Mouse (Mus musculus): ENCODE data around the gene Kctd21. TPM values are rescaled to one million over a fixed set of nuclear protein-coding genes. Genes with fewer than 3 reads are reported as not detected.

Kctd21 gene
- polyA plus RNA-seq, 1 experiment from 2014 or later: 4.0 TPM

- Histone ChIP-seq H3K4me3 (no peak overlapping the region), H3K4me1 (peaks cover 9% of the 10 kb centered on the region), H3K9me3 (no peaks in the 10 kb centered on the region), H3K27me3 (replicated peaks; ENCODE audit: low read depth, poor library complexity, severe bottlenecking) (no peaks in the 10 kb centered on the region), H3K36me3 (replicated peaks) (no peaks in the 10 kb centered on the region), H3K27ac (replicated peaks) (no peak overlapping the region)
- 84% methylated on average over 2 of the region's 2 CpGs for WGBS
- DNase-seq (ENCODE audit: low spot score): no peak
These were observed 12.5 kb downstream of the Kctd21 start for GRCm38 (mm10) chr7:97344655-97345054.

DNA sequence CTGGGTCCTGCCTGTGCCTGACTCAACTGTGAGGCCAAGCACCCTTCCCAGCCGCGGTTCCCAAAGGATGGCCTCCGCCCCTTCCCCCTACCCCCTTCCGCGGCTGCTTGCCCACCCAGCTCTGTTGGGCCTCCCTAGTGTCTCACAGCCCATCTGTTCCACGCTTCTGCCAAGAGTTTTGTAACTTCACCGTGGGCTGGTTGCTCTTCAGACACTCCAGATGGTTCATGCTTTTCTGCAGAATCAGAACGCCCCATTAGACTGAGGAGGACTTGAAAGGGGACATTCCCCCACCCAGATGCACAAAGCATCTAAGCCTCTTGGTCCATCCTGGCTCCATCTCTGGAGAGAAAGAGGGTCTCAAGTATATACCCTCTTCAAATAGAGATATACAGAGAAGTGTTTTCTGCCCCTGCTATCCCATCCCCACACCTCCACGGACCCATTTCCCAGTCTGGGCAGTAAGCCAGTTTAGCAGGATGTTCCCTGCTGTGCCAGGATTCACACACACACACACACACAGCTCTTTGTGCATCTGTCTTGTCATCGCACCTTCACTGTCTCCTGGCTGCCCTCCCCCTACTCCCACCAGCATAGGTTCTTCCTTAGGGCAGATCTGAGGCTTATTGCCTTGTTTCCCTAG, 13.2 kb downstream of the Kctd21 start:
- H3K27me3 ChIP-seq (replicated peaks; ENCODE audit: low read depth, poor library complexity, severe bottlenecking): no peaks in the 10 kb centered on the region
- no peaks in the 10 kb centered on the region for H3K9me3 ChIP-seq
- peaks cover 9% of the 10 kb centered on the region for H3K4me1 ChIP-seq
- no peak for DNase-seq (ENCODE audit: low spot score)
- H3K36me3 ChIP-seq (replicated peaks): no peaks in the 10 kb centered on the region
- no peak overlapping the region for H3K4me3 ChIP-seq
- WGBS: 69% methylated on average over 10 of the region's 10 CpGs
- no peak overlapping the region for H3K27ac ChIP-seq (replicated peaks)

GRCm38 (mm10) chr7:97346111-97346821, 14.1 kb downstream of the Kctd21 start:
- no peaks in the 10 kb centered on the region for H3K27me3 ChIP-seq (replicated peaks; ENCODE audit: low read depth, poor library complexity, severe bottlenecking)
- WGBS: 79% methylated on average over 9 of the region's 9 CpGs

DNA sequence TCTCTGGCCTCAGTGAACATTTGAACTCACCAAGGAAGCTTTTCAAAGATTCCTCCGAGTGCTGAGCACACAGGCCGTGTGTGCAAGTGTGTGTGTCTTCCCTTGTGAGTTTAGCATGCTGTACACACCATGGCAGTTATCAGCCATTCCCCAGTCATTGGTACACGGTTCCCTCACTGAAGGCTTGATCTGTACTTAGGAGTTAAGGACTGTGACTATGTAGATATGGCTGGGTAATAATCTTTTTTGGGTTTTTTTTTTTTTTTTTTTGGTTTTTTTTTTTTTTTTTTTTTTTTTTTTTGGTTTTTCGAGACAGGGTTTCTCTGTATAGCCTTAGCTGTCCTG, 14.7 kb downstream of the Kctd21 start:
- no peak overlapping the region for H3K4me3 ChIP-seq
- no peaks in the 10 kb centered on the region for H3K9me3 ChIP-seq
- WGBS: 92% methylated on average over 3 of the region's 4 CpGs
- H3K4me1 ChIP-seq: 0 out of 2 replicates have a peak, but pooled peaks cover 5% of the 10 kb centered on the region
- H3K27ac ChIP-seq (replicated peaks): no peak overlapping the region
- DNase-seq (ENCODE audit: low spot score): no peak
- H3K36me3 ChIP-seq (replicated peaks): no peaks in the 10 kb centered on the region
- no peaks in the 10 kb centered on the region for H3K27me3 ChIP-seq (replicated peaks; ENCODE audit: low read depth, poor library complexity, severe bottlenecking)

More at GRCm38 (mm10) chr7:97346111-97346821, 14.1 kb downstream of the Kctd21 start:
- no peak for DNase-seq (ENCODE audit: low spot score)
- H3K27ac ChIP-seq (replicated peaks): no peak overlapping the region
- no peak overlapping the region for H3K4me3 ChIP-seq
- H3K9me3 ChIP-seq: no peaks in the 10 kb centered on the region
- H3K4me1 ChIP-seq: peaks cover 8% of the 10 kb centered on the region
- no peaks in the 10 kb centered on the region for H3K36me3 ChIP-seq (replicated peaks)

DNA sequence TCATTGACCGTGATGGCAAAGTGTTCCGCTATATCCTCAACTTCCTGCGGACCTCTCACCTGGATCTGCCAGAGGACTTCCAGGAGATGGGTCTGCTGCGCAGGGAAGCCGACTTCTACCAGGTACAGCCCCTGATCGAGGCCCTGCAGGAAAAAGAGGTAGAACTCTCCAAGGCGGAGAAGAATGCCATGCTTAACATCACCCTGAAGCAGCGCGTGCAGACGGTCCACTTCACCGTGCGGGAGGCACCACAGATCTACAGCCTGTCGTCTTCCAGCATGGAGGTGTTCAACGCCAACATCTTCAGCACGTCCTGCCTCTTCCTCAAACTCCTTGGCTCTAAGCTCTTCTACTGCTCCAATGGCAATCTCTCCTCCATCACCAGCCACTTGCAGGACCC, 15.3 kb downstream of the Kctd21 start:
- Histone ChIP-seq H3K4me1 (0 out of 2 replicates have a peak, but pooled peaks cover 5% of the 10 kb centered on the region), H3K36me3 (replicated peaks) (no peaks in the 10 kb centered on the region), H3K27me3 (replicated peaks; ENCODE audit: low read depth, poor library complexity, severe bottlenecking) (no peaks in the 10 kb centered on the region), H3K27ac (replicated peaks) (no peak overlapping the region), H3K4me3 (no peak overlapping the region), H3K9me3 (no peaks in the 10 kb centered on the region)
- no peak for DNase-seq (ENCODE audit: low spot score)
- 94% methylated on average over 15 of the region's 15 CpGs for WGBS

DNA sequence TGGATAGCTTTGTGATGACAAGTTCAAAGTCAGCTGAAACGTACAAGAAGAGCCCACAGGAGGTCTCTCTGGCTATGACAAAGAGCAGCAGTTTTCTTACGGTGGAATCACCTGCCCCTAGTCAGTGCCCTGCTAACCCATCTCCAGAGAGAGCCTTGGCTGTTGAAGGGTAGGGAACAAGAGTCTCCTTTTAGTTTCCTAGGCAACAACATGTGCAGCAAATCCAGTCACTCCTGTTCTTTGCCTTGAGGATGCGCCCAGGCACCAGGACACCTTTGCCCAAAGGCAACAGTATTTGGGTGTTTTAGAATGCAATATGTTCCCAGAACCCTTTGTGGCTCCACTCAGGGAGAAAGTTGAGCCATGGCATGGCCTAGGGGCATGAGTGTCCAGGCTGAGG, 16.2 kb downstream of the Kctd21 start:
- Histone ChIP-seq H3K9me3 (no peaks in the 10 kb centered on the region), H3K27me3 (replicated peaks; ENCODE audit: low read depth, poor library complexity, severe bottlenecking) (no peaks in the 10 kb centered on the region), H3K36me3 (replicated peaks) (no peaks in the 10 kb centered on the region), H3K4me1 (0 out of 2 replicates have a peak, but pooled peaks cover 5% of the 10 kb centered on the region), H3K27ac (replicated peaks) (no peak overlapping the region), H3K4me3 (no peak overlapping the region)
- WGBS: 82% methylated on average over 3 of the region's 3 CpGs
- no peak for DNase-seq (ENCODE audit: low spot score)

DNA sequence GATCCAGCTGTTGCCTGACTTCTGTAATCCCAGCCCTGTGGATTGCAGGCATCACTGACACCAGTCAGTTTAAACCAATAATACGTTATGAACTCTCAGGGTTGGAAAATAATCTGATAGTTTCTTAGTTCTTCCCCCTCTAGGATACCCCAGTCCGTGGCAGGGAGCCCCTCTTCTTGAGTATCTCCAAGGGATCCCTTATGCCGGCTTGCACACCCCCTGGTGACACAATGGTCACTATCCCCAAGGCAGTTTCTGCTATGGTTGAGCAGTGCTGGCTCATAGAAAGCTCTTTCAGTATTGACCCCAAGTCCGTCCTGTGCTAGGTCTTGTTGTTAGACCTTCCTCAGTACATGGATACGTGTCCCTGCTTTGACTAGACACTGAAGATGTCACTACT, 16.7 kb downstream of the Kctd21 start:
- no peak overlapping the region for H3K27ac ChIP-seq (replicated peaks)
- DNase-seq (ENCODE audit: low spot score): no peak
- WGBS: 82% methylated on average over 5 of the region's 5 CpGs
- H3K9me3 ChIP-seq: no peaks in the 10 kb centered on the region
- H3K4me3 ChIP-seq: no peak overlapping the region
- H3K27me3 ChIP-seq (replicated peaks; ENCODE audit: low read depth, poor library complexity, severe bottlenecking): no peaks in the 10 kb centered on the region
- H3K36me3 ChIP-seq (replicated peaks): no peaks in the 10 kb centered on the region
- 0 out of 2 replicates have a peak, but pooled peaks cover 2% of the 10 kb centered on the region for H3K4me1 ChIP-seq

DNA sequence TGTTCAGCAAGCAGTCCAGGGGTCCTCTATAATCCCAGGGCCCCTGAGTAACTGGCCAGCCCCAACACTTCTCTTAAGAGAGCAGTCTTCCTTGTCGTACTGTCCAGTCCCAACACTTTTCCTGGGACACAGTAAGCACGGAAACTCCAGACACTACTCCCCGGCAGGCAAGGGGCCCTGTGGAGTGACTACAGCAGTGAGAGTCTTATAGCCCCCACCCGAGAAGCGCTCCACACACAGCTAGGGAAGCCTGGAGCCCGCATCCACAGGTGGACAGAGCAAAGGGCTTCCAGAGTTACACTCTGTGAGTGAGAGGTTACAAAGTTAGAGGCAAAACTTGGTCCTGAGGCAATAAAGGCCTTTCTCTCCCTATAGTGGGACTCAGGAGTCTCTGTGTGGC, 17.3 kb downstream of the Kctd21 start:
- Histone ChIP-seq H3K9me3 (no peaks in the 10 kb centered on the region), H3K4me3 (no peak overlapping the region), H3K27ac (replicated peaks) (no peak overlapping the region), H3K4me1 (0 out of 2 replicates have a peak, but pooled peaks cover 2% of the 10 kb centered on the region), H3K27me3 (replicated peaks; ENCODE audit: low read depth, poor library complexity, severe bottlenecking) (no peaks in the 10 kb centered on the region), H3K36me3 (replicated peaks) (no peaks in the 10 kb centered on the region)
- no peak for DNase-seq (ENCODE audit: low spot score)
- WGBS: 88% methylated on average over 6 of the region's 6 CpGs

DNA sequence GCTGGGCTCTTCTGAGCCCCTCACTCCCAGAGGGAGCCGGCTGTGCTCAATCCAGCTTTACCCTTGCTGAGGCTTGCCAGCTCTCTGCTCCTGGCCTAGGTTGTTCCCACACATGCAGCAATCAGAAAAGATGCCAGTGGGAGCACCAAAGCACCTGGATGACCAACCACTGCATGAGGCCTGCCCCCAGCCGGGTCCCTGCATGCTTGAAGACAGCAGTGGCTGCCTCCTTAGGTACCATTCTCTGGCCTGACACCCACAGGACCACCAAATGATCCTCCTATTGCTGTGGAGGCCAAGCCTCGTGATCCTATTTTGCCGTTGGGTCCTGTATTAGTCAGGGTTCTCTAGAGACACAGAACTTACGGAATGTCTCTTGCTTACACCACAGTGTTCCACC, 18.8 kb downstream of the Kctd21 start:
- DNase-seq (ENCODE audit: low spot score): no peak
- H3K27ac ChIP-seq (replicated peaks): no peak overlapping the region
- WGBS: 89% methylated on average over 5 of the region's 5 CpGs
- no peak overlapping the region for H3K4me3 ChIP-seq
- no peaks in the 10 kb centered on the region for H3K36me3 ChIP-seq (replicated peaks)
- 0 out of 2 replicates have a peak, but pooled peaks cover 6% of the 10 kb centered on the region for H3K4me1 ChIP-seq
- no peaks in the 10 kb centered on the region for H3K27me3 ChIP-seq (replicated peaks; ENCODE audit: low read depth, poor library complexity, severe bottlenecking)
- H3K9me3 ChIP-seq: no peaks in the 10 kb centered on the region

GRCm38 (mm10) chr7:97351792-97352513, 19.8 kb downstream of the Kctd21 start:
- Histone ChIP-seq H3K27ac (replicated peaks) (no peak overlapping the region), H3K4me1 (0 out of 2 replicates have a peak, but pooled peaks cover 4% of the 10 kb centered on the region), H3K27me3 (replicated peaks; ENCODE audit: low read depth, poor library complexity, severe bottlenecking) (no peaks in the 10 kb centered on the region), H3K9me3 (no peaks in the 10 kb centered on the region), H3K36me3 (replicated peaks) (no peaks in the 10 kb centered on the region), H3K4me3 (no peak overlapping the region)
- DNase-seq (ENCODE audit: low spot score): no peak
- WGBS: 87% methylated on average over 11 of the region's 11 CpGs

DNA sequence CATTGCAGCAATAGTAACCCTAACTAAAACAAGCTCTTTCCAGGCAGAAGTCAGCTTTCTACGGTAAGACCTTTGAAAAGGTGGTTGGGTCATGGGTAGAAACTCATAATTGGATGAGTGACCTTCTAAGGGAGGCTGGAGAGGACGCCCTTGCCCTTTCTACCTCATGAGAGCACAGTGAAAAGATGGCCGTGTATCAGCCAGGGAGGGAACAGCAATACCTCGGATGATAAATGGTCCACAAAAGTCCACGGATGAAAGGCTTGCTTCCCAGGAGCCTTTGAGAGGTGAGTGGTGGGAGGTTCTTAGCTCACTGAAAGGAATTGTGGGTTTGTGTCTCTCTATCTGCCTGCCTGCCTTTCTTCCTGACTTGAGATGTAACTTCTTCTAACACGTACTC, 21.2 kb downstream of the Kctd21 start:
- 0 out of 2 replicates have a peak, but pooled peaks cover 4% of the 10 kb centered on the region for H3K4me1 ChIP-seq
- DNase-seq (ENCODE audit: low spot score): no peak
- 88% methylated on average over 6 of the region's 6 CpGs for WGBS
- no peak overlapping the region for H3K4me3 ChIP-seq
- no peaks in the 10 kb centered on the region for H3K36me3 ChIP-seq (replicated peaks)
- H3K27ac ChIP-seq (replicated peaks): no peak overlapping the region
- H3K27me3 ChIP-seq (replicated peaks; ENCODE audit: low read depth, poor library complexity, severe bottlenecking): no peaks in the 10 kb centered on the region
- H3K9me3 ChIP-seq: no peaks in the 10 kb centered on the region

DNA sequence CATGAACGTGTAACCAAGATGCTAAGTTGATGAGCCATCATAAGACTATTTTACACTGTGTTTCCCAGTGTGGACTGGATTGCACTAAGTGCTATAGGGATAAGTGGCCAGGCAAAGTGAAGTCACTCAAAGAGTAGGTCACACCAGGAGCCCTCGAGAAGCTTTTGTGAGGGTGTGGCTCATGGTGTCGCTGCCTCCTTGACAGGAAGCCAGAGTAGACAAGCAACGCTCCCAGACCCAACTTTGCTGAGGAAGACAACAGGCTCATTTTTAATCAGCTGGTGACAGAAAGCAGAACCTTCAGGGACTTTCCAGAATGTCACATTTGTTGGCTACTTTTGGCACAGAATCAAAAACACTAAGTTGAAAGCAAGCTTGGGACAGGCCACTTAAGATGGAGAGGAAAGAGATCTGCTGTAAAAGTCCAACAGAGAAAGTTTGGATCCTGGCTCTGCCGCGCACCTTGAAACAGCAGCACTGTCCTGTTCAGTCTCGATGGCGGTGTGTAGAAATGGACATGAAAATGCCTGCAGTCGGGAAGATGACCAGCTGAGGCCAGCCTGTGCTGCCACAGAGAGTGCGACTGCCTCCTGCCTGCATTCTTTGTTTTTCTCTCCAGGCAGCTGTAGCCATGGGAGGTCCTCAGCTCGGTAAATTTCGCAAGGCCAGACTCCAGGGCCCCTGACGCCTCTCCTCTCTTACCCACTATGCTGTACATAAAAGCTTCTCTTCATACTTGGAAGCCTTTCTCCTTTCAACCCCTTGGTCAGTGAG, 23.1 kb downstream of the Kctd21 start:
- Histone ChIP-seq H3K27me3 (replicated peaks; ENCODE audit: low read depth, poor library complexity, severe bottlenecking) (no peaks in the 10 kb centered on the region), H3K27ac (replicated peaks) (no peak overlapping the region), H3K4me1 (0 out of 2 replicates have a peak, but pooled peaks cover 4% of the 10 kb centered on the region), H3K9me3 (no peaks in the 10 kb centered on the region), H3K4me3 (no peak overlapping the region), H3K36me3 (replicated peaks) (no peaks in the 10 kb centered on the region)
- 48% methylated on average over 13 of the region's 13 CpGs for WGBS
- no peak for DNase-seq (ENCODE audit: low spot score)
